Mouse (Mus musculus): ENCODE results near the gene Zfp335. TPM values are rescaled to one million over a fixed set of nuclear protein-coding genes. Genes with fewer than 3 reads are reported as not detected.
A peak's percentile ranks its signal among the peaks of the same experiment; 100 is the strongest.
"Not testable (repeated sequence)": the region's sequence is repeated elsewhere in the genome, so short reads cannot be mapped to it uniquely, and the experiment has no call there.

Zfp335 gene
- polyA plus RNA-seq, 1 experiment from 2014 or later: 18.2 TPM

DNA sequence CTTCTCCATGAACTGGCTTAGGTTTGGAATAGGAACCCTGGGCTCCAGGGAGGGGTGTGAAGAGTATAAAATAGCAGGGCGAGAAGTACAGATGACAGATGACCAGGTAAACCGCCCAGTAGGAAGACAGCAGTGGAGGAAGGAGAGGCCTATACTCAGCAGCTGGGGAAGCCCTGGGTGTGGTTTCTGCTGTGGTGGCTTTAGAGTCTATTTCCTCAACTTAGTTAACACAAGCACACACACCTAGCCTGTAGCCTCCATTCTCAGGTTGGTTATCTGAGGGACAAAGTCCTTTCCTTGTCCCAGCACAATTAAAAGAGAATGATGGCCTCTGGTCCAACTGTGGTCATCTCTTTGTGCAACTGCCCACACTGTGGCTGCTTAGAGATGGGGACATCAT is 21.6 kb downstream of the Zfp335 start:
- Histone ChIP-seq H3K4me3 (no peak overlapping the region), H3K4me2 (replicated peaks) (no peak overlapping the region), H3K36me3 (peaks cover 100% of the 10 kb centered on the region), H3K27me3 (no peaks in the 10 kb centered on the region), H3K9me3 (replicated peaks) (no peaks in the 10 kb centered on the region), H3K27ac (no peak overlapping the region), H3K9ac (no peak overlapping the region), H3K4me1 (no peaks in the 10 kb centered on the region)
- WGBS: 87% methylated on average over 2 of the region's 2 CpGs
- no peak for ATAC-seq (ENCODE audit: low FRiP score)

DNA sequence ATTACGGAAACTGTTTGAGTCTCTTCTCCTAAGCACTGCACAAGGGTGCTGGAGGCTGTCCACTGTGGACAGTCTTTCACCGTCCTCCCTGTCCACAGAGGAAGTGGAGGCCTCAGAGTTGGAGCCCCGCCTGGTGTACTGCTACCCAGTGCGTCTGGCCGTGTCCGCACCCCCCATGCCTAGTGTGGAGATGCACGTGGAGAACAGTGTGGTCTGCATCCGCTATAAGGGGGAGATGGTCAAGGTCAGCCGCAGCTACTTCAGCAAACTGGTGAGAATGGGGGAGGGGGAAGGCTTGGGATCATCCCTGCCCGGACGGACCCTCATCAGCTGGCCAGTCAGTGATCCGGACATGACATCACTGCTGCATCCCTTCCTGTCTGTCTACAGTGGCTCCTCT is 22.6 kb downstream of the Zfp335 start:
- WGBS: 87% methylated on average over 12 of the region's 12 CpGs
- no peak overlapping the region for H3K4me2 ChIP-seq (replicated peaks)
- no peak overlapping the region for H3K4me3 ChIP-seq
- H3K9me3 ChIP-seq (replicated peaks): no peaks in the 10 kb centered on the region
- H3K4me1 ChIP-seq: no peaks in the 10 kb centered on the region
- no peak for ATAC-seq (ENCODE audit: low FRiP score)
- H3K27ac ChIP-seq: no peak overlapping the region
- H3K36me3 ChIP-seq: peaks cover 100% of the 10 kb centered on the region
- H3K9ac ChIP-seq: no peak overlapping the region
- no peaks in the 10 kb centered on the region for H3K27me3 ChIP-seq

DNA sequence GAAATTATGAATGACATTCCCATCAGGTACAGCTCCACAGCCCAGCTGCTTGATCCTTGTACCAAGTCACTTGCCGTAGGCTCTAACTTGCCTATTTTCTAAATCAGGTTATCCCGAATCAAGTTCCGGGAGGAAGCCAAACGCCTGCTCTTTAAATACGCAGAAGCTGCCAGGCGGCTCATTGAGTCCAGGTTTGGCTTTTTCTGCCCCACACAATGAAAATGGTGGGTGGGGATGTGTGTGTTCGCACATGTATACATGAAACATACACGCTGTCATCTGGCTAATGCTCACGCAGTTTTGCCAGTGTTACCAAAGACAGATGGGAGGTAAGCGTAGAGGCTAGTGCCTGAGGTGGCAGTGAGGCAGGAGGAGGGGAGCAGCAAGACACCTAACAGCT is 24.9 kb downstream of the Zfp335 start:
- Histone ChIP-seq H3K9ac (no peak overlapping the region), H3K27me3 (no peaks in the 10 kb centered on the region), H3K4me3 (no peak overlapping the region), H3K36me3 (peaks cover 85% of the 10 kb centered on the region), H3K4me1 (peaks cover 3% of the 10 kb centered on the region; the same call in 1 of the 2 replicates), H3K9me3 (replicated peaks) (no peaks in the 10 kb centered on the region), H3K27ac (0 out of 2 replicates have a peak overlapping the region, but pooled peaks have one; percentile 35), H3K4me2 (replicated peaks) (no peak overlapping the region)
- ATAC-seq (ENCODE audit: low FRiP score): no peak
- 95% methylated on average over 10 of the region's 10 CpGs for WGBS

DNA sequence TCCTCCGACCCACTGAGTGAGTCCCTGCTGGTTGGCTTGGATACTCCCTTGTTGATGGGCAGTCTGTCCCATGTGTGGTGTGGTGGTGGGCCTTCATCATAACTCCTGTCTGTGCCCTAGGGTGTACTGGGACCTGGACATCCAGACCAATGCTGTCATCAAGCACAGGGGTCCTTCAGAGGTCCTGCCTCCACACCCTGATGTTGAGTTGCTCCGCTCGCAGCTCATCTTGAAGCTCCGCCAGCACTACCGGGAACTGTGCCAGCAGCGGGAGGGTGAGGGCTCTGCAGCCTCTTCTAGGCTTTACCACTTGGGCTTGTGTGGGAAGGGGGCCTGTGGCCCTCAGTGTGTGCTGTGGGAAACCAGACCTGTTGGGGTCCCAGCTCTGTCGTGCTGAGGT is 25.8 kb downstream of the Zfp335 start:
- H3K9me3 ChIP-seq (replicated peaks): no peaks in the 10 kb centered on the region
- H3K4me1 ChIP-seq: peaks cover 6% of the 10 kb centered on the region
- 92% methylated on average over 7 of the region's 7 CpGs for WGBS
- H3K27ac ChIP-seq: no peak overlapping the region
- no peak overlapping the region for H3K4me2 ChIP-seq (replicated peaks)
- H3K4me3 ChIP-seq: no peak overlapping the region
- H3K36me3 ChIP-seq: peaks cover 77% of the 10 kb centered on the region
- no peak overlapping the region for H3K9ac ChIP-seq
- H3K27me3 ChIP-seq: no peaks in the 10 kb centered on the region
- ATAC-seq (ENCODE audit: low FRiP score): no peak

DNA sequence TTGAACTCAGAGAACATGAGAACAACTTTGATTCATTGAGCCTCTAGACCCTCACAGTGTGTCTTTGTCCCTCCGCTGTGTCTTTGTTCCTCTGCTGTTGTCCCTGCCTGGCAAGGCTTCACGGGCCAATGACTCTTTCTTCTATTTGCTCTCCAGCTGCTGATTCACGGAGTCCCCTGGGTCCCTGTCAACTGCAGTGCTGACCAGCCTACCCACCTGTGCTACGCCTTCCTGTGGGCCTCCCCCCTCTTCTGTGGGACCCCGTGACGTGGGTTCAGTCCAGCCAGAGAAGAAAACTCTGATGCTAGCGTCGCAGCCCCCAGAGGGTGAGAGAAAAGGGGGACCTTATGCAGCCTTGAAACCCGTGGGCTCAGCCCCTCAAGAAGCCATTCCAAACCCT is 28.9 kb downstream of the Zfp335 start:
- Histone ChIP-seq H3K4me2 (replicated peaks) (no peak overlapping the region), H3K27me3 (no peaks in the 10 kb centered on the region), H3K9ac (no peak overlapping the region), H3K4me3 (no peak overlapping the region), H3K9me3 (replicated peaks) (no peaks in the 10 kb centered on the region), H3K4me1 (peaks cover 19% of the 10 kb centered on the region), H3K36me3 (peaks cover 45% of the 10 kb centered on the region), H3K27ac (peak overlapping the region; percentile 77)
- ATAC-seq (ENCODE audit: low FRiP score): no peak
- 34% methylated on average over 9 of the region's 9 CpGs for WGBS

DNA sequence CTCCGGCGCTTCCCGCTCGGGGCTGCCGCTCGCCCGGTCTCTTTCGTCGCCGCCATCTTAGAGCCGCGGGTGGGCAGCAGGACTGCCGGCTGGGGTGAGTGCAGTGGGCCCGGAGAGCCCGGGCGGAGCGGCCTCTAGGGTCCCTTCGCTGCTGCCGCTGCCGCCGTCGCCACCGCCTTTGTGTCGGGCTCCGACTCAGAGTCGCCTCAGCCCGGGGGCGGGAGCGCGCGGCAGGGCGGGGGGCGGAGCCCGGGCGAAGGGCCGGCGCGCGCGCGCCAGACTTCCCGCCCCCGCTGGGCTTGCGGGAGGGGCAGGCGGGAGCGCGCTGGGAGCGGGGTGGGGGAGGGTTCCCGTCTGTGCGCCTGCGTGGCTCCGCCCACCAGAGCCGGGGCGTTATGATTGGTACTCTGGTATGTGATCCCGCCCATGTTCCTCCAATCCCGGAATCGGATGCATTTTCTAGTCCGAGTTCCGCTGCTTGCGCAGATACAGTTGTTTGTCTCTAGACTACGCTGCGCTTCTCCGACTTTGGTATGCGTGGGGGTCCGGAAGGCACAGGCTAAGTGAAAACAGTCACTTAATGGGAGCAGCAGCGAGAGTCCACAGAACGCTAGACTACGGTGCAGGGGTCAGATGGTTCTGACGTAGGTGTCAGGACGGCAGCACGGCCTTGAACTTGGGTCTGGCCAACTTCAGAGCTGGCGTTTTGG is 31.8 kb downstream of the Zfp335 start:
- Histone ChIP-seq H3K36me3 (peaks cover 23% of the 10 kb centered on the region), H3K27me3 (no peaks in the 10 kb centered on the region), H3K4me2 (replicated peaks) (peak overlapping the region; percentile 88), H3K9me3 (replicated peaks) (no peaks in the 10 kb centered on the region), H3K4me3 (peak overlapping the region; percentile 92), H3K4me1 (peaks cover 26% of the 10 kb centered on the region), H3K9ac (peak overlapping the region; percentile 99), H3K27ac (peak overlapping the region; percentile 100)
- ATAC-seq (ENCODE audit: low FRiP score): peak; percentile 87
- WGBS: under 1% methylated on average over 41 of the region's 72 CpGs

DNA sequence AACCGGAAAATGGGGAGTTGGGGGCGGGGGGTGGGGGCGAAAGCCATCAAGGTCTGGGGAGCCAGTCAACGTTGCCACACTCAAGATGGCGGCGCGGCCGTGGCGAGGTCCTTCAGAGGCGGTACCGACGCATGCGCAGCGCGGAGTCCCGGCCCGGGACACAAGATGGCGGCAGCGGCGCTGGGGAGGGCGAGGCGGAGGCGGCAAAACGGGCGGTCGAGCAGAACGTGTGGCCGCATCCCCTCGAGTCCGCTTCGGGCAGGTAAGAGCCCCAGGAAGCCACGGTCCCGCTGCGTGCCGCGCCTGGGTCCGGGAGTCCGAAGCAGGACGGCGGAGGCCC is 32.4 kb downstream of the Zfp335 start, which contains the start of gene Pcif1:
Gene Pcif1, plus strand, starts transcription at position 77 of the 340 bp plus-strand sequence.
- Histone ChIP-seq H3K9ac (peak within 1 kb of the TSS; percentile 99), H3K9me3 (replicated peaks) (no peaks in the 10 kb centered on the region), H3K27me3 (no peaks in the 10 kb centered on the region), H3K4me1 (peaks cover 30% of the 10 kb centered on the region), H3K36me3 (peaks cover 18% of the 10 kb centered on the region), H3K4me3 (peak within 1 kb of the TSS; percentile 92), H3K27ac (peak within 1 kb of the TSS; percentile 100), H3K4me2 (replicated peaks) (peak within 1 kb of the TSS; percentile 88)
- ATAC-seq (ENCODE audit: low FRiP score): peak; percentile 83
- under 1% methylated on average over 31 of the region's 40 CpGs for WGBS

DNA sequence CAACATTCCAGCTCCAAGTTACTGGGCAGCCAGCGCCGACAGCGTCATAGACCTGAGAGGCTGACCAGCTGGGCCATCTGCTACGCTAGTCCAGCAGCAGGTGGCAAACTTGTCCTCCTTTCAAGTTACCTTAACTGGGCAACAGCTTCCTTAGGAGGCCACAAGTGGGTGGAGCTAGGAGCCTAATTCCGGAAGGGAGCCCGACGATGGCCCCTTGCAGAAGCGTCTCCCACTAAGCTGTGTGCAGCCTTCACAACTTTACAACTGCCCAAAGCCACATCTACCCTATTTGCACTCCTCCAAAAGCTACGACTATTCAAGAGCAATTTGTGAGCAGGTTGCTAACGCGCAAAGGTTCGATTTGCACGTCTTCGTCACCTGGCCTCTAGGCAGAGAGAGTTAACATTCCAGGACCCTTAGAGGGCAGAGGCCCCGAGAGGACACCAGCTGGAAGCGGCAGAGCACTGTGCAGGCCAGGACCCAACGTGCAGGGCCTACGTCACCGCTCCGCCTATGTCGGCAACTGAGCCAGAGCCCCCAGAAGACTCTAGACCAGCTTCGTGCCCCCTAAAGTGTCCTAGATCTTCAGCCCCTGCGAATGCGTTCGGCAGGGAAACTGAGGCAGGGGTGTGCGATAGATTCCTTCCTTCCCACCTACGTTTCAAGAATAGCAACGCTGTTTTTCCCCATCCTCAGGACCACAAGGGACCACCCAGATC is 32.9 kb downstream of the Zfp335 start:
- Histone ChIP-seq H3K9me3 (replicated peaks) (no peaks in the 10 kb centered on the region), H3K4me3 (peak overlapping the region; percentile 92), H3K4me1 (peaks cover 31% of the 10 kb centered on the region), H3K9ac (peak overlapping the region; percentile 99), H3K36me3 (peaks cover 13% of the 10 kb centered on the region), H3K4me2 (replicated peaks) (peak overlapping the region; percentile 88), H3K27me3 (no peaks in the 10 kb centered on the region), H3K27ac (peak overlapping the region; percentile 100)
- ATAC-seq (ENCODE audit: low FRiP score): peak; percentile 59
- 2% methylated on average over 28 of the region's 28 CpGs for WGBS

DNA sequence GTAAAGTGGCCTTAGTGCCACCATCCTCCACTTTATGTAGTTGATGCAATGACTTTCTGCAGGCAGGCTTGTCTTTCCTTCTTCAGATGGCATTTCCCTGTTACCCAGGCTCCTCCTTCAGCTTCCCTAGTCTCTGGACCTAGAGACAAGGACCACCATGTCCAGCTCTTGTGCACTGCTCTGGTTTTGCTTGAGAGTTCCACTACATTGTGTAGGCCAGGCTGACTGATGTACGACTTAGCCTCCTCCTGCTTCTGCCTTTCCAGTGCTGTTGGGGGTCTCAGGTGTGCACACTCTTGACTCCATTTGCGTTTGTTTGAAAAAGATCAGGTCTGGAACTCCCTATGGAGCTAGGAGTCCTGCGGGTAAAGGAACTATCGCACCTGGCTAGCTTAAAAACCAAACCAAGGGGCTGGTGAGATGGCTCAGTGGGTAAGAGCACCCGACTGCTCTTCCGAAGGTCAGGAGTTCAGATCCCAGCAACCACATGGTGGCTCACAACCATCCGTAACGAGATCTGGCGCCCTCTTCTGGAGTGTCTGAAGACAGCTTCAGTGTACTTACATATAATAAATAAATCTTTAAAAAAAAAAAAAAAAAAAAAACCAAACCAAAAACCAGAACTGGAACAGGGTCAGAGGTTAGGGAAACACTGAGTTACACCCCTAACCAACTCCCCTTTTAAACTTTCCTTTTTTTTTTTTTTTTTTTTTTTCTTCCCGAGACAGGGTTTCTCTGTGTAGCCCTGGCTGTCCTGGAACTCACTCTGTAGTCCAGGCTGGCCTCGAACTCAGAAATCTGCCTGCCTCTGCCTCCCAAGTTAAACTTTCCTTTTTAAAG is 34.0 kb downstream of the Zfp335 start:
- Histone ChIP-seq H3K27ac (peak overlapping the region; percentile 35; the same call in 1 of the 2 replicates), H3K4me2 (replicated peaks) (peak overlapping the region; percentile 88), H3K4me1 (peaks cover 29% of the 10 kb centered on the region), H3K4me3 (peak overlapping the region; percentile 92)
- ATAC-seq (ENCODE audit: low FRiP score); H3K27me3 ChIP-seq; H3K36me3 ChIP-seq; H3K9me3 ChIP-seq (replicated peaks); H3K9ac ChIP-seq: not testable (repeated sequence)
- 72% methylated on average over 11 of the region's 11 CpGs for WGBS

DNA sequence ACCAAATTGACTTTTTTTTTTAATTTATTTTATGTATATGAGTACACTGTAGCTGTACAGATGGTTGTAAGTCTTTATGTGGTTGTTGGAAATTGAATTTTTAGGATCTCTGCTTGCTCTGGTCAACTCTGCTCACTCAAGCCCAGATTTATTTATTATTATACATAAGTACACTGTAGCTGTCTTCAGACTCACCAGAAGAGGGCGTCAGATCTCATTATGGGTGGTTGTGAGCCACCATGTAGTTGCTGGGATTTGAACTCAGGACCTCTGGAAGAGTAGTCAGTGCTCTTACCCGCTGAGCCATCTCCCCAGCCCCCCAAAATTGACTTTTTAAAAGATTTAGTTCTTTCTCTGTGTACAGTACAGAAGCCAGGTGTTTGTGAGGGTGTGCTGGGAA is 35.9 kb downstream of the Zfp335 start:
- H3K4me2 ChIP-seq (replicated peaks); H3K4me3 ChIP-seq; H3K27ac ChIP-seq; H3K9me3 ChIP-seq (replicated peaks); H3K9ac ChIP-seq; H3K36me3 ChIP-seq; ATAC-seq (ENCODE audit: low FRiP score); H3K27me3 ChIP-seq: not testable (repeated sequence)
- H3K4me1 ChIP-seq: peaks cover 24% of the 10 kb centered on the region
- 61% methylated on average over 2 of the region's 2 CpGs for WGBS

DNA sequence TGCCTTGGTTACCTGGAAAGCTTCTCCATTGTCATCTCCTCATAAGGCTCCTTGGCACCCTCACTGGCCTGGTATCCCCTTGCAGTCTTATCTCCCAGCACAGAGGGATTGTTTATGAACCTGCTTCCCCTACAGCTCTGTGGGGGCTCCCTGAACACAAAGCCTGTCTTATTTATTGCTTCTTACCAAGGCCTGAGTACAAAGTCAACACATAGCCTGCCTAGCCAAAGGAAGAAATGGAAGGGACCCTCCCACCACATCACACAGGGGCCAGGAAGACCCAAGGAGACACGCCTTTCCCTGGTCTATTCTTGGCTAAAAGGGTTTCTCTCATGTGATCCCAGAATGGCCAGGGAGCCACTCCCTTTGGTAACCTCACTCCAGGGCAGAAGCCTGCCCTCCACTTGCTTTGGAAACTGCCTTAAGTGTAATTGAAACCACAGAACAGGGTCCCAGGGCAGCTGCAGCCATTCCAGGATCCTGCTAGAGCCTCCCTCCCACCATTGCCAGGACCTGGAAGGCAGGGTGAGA is 37.3 kb downstream of the Zfp335 start:
- Histone ChIP-seq H3K4me3 (no peak overlapping the region), H3K4me2 (replicated peaks) (no peak overlapping the region), H3K27ac (peak overlapping the region; percentile 55; the same call in 1 of the 2 replicates), H3K9me3 (replicated peaks) (no peaks in the 10 kb centered on the region), H3K27me3 (no peaks in the 10 kb centered on the region), H3K9ac (peak overlapping the region; percentile 23; the same call in 1 of the 2 replicates), H3K4me1 (peaks cover 19% of the 10 kb centered on the region), H3K36me3 (peaks cover 7% of the 10 kb centered on the region; the same call in 1 of the 2 replicates)
- 36% methylated on average over 1 of the region's 1 CpGs for WGBS
- no peak for ATAC-seq (ENCODE audit: low FRiP score)

DNA sequence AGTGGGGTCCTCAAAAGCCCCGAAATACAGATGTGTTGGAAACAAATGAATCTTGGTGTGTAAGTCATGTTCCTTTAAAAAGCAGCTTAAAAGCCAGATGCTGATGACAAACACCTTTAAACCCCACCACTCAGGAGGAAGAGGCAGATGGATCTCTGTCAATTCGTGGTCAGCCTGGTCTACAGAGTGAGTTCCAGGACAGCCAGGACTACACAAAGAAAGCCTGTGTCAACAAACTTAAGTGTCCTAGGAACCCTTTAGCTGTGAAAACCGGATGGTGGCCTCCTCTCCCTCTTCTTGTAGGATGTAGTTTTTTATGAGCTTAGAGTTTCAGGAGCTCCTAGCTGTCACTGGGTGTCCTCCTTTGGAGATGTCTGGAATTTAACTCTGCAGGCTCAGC is 37.9 kb downstream of the Zfp335 start:
- H3K27ac ChIP-seq: no peak overlapping the region

More for the DNA sequence above, 37.9 kb downstream of the Zfp335 start:
- ATAC-seq (ENCODE audit: low FRiP score): no peak
- WGBS: 66% methylated on average over 3 of the region's 3 CpGs
- Histone ChIP-seq H3K9ac (no peak overlapping the region), H3K9me3 (replicated peaks) (no peaks in the 10 kb centered on the region), H3K4me2 (replicated peaks) (no peak overlapping the region), H3K27me3 (no peaks in the 10 kb centered on the region), H3K4me3 (no peak overlapping the region), H3K4me1 (peaks cover 18% of the 10 kb centered on the region), H3K36me3 (peaks cover 7% of the 10 kb centered on the region; the same call in 1 of the 2 replicates)
